Mouse (Mus musculus): ENCODE measurements around the gene Tcf23. TPM values are rescaled to one million over a fixed set of nuclear protein-coding genes. Genes with fewer than 3 reads are reported as not detected.

The Tcf23 gene
- polyA plus RNA-seq, 1 experiment = 1.0 TPM

- no peaks in the 10 kb centered on the region for H3K36me3 ChIP-seq (ENCODE audit: control insufficient read depth, insufficient read depth, low read length)
- H3K4me3 ChIP-seq (ENCODE audit: control insufficient read depth, low read depth, low read length) = no peak overlapping the region
- H3K27me3 ChIP-seq (ENCODE audit: control insufficient read depth, insufficient read depth, low read length) = no peaks in the 10 kb centered on the region
- H3K27ac ChIP-seq (ENCODE audit: control insufficient read depth, insufficient read depth, low read depth, low read length) = no peak overlapping the region
- no peaks in the 10 kb centered on the region for H3K4me1 ChIP-seq (ENCODE audit: control insufficient read depth, insufficient read depth, low read length)
- TF ChIP-seq CTCF (IDR thresholded peaks at IDR 0.05; ENCODE audit: control insufficient read depth, insufficient read depth, insufficient replicate concordance, low read depth, low read length) = no peak
- no peak for TF ChIP-seq POLR2A (IDR thresholded peaks at IDR 0.05; ENCODE audit: control insufficient read depth, low read depth, low read length)
Measured at GRCm38 (mm10) chr5:30933705-30934104, 34.8 kb upstream of the Tcf23 start.

- no peak for TF ChIP-seq CTCF (IDR thresholded peaks at IDR 0.05; ENCODE audit: control insufficient read depth, insufficient read depth, insufficient replicate concordance, low read depth, low read length)
- TF ChIP-seq POLR2A (IDR thresholded peaks at IDR 0.05; ENCODE audit: control insufficient read depth, low read depth, low read length) = no peak
- no peaks in the 10 kb centered on the region for H3K36me3 ChIP-seq (ENCODE audit: control insufficient read depth, insufficient read depth, low read length)
- no peaks in the 10 kb centered on the region for H3K27me3 ChIP-seq (ENCODE audit: control insufficient read depth, insufficient read depth, low read length)
- H3K27ac ChIP-seq (ENCODE audit: control insufficient read depth, insufficient read depth, low read depth, low read length) = no peak overlapping the region
- H3K4me3 ChIP-seq (ENCODE audit: control insufficient read depth, low read depth, low read length) = no peak overlapping the region
- no peaks in the 10 kb centered on the region for H3K4me1 ChIP-seq (ENCODE audit: control insufficient read depth, insufficient read depth, low read length)
Measured at GRCm38 (mm10) chr5:30934725-30935461, 33.6 kb upstream of the Tcf23 start.

GRCm38 (mm10) chr5:30943004-30943403, 25.5 kb upstream of the Tcf23 start:
- Histone ChIP-seq H3K4me3 (ENCODE audit: control insufficient read depth, low read depth, low read length) (no peak overlapping the region), H3K27ac (ENCODE audit: control insufficient read depth, insufficient read depth, low read depth, low read length) (no peak overlapping the region), H3K36me3 (ENCODE audit: control insufficient read depth, insufficient read depth, low read length) (no peaks in the 10 kb centered on the region), H3K27me3 (ENCODE audit: control insufficient read depth, insufficient read depth, low read length) (no peaks in the 10 kb centered on the region), H3K4me1 (ENCODE audit: control insufficient read depth, insufficient read depth, low read length) (peaks cover 9% of the 10 kb centered on the region)
- TF ChIP-seq POLR2A (IDR thresholded peaks at IDR 0.05; ENCODE audit: control insufficient read depth, low read depth, low read length) (no peak), CTCF (IDR thresholded peaks at IDR 0.05; ENCODE audit: control insufficient read depth, insufficient read depth, insufficient replicate concordance, low read depth, low read length) (no peak)

GRCm38 (mm10) chr5:30944344-30944743, 24.1 kb upstream of the Tcf23 start:
- Histone ChIP-seq H3K27ac (ENCODE audit: control insufficient read depth, insufficient read depth, low read depth, low read length) (no peak overlapping the region), H3K27me3 (ENCODE audit: control insufficient read depth, insufficient read depth, low read length) (no peaks in the 10 kb centered on the region), H3K4me1 (ENCODE audit: control insufficient read depth, insufficient read depth, low read length) (peaks cover 11% of the 10 kb centered on the region), H3K36me3 (ENCODE audit: control insufficient read depth, insufficient read depth, low read length) (no peaks in the 10 kb centered on the region), H3K4me3 (ENCODE audit: control insufficient read depth, low read depth, low read length) (no peak overlapping the region)
- TF ChIP-seq POLR2A (IDR thresholded peaks at IDR 0.05; ENCODE audit: control insufficient read depth, low read depth, low read length) (no peak), CTCF (IDR thresholded peaks at IDR 0.05; ENCODE audit: control insufficient read depth, insufficient read depth, insufficient replicate concordance, low read depth, low read length) (no peak)

- Histone ChIP-seq H3K36me3 (ENCODE audit: control insufficient read depth, insufficient read depth, low read length) (no peaks in the 10 kb centered on the region), H3K27ac (ENCODE audit: control insufficient read depth, insufficient read depth, low read depth, low read length) (no peak within 1 kb of the TSS), H3K27me3 (ENCODE audit: control insufficient read depth, insufficient read depth, low read length) (no peaks in the 10 kb centered on the region), H3K4me1 (ENCODE audit: control insufficient read depth, insufficient read depth, low read length) (peaks cover 15% of the 10 kb centered on the region), H3K4me3 (ENCODE audit: control insufficient read depth, low read depth, low read length) (peak within 1 kb of the TSS; percentile 43)
- TF ChIP-seq POLR2A (IDR thresholded peaks at IDR 0.05; ENCODE audit: control insufficient read depth, low read depth, low read length) (no peak), CTCF (IDR thresholded peaks at IDR 0.05; ENCODE audit: control insufficient read depth, insufficient read depth, insufficient replicate concordance, low read depth, low read length) (no peak)
Measured at GRCm38 (mm10) chr5:30944956-30945781, 23.3 kb upstream of the Tcf23 start, which contains the start of gene Cgref1. Cgref1 (minus strand) TSS chr5:30945591.

- TF ChIP-seq POLR2A (IDR thresholded peaks at IDR 0.05; ENCODE audit: control insufficient read depth, low read depth, low read length) (no peak), CTCF (IDR thresholded peaks at IDR 0.05; ENCODE audit: control insufficient read depth, insufficient read depth, insufficient replicate concordance, low read depth, low read length) (no peak)
- Histone ChIP-seq H3K27ac (ENCODE audit: control insufficient read depth, insufficient read depth, low read depth, low read length) (no peak overlapping the region), H3K36me3 (ENCODE audit: control insufficient read depth, insufficient read depth, low read length) (no peaks in the 10 kb centered on the region), H3K4me3 (ENCODE audit: control insufficient read depth, low read depth, low read length) (no peak overlapping the region), H3K27me3 (ENCODE audit: control insufficient read depth, insufficient read depth, low read length) (no peaks in the 10 kb centered on the region), H3K4me1 (ENCODE audit: control insufficient read depth, insufficient read depth, low read length) (peaks cover 17% of the 10 kb centered on the region)
Measured at GRCm38 (mm10) chr5:30948620-30949019, 19.8 kb upstream of the Tcf23 start.

- Histone ChIP-seq H3K4me1 (ENCODE audit: control insufficient read depth, insufficient read depth, low read length) (peaks cover 16% of the 10 kb centered on the region), H3K27ac (ENCODE audit: control insufficient read depth, insufficient read depth, low read depth, low read length) (peak overlapping the region; percentile 40), H3K4me3 (ENCODE audit: control insufficient read depth, low read depth, low read length) (peak overlapping the region; percentile 84), H3K36me3 (ENCODE audit: control insufficient read depth, insufficient read depth, low read length) (peaks cover 4% of the 10 kb centered on the region), H3K27me3 (ENCODE audit: control insufficient read depth, insufficient read depth, low read length) (no peaks in the 10 kb centered on the region)
- no peak for TF ChIP-seq CTCF (IDR thresholded peaks at IDR 0.05; ENCODE audit: control insufficient read depth, insufficient read depth, insufficient replicate concordance, low read depth, low read length)
- peak; percentile 45 for TF ChIP-seq POLR2A (IDR thresholded peaks at IDR 0.05; ENCODE audit: control insufficient read depth, low read depth, low read length)
Measured at GRCm38 (mm10) chr5:30949654-30950326, 18.7 kb upstream of the Tcf23 start.
